Comparison of ENCODE assay signal across 20 mouse cellular contexts in the genomic region with DNA sequence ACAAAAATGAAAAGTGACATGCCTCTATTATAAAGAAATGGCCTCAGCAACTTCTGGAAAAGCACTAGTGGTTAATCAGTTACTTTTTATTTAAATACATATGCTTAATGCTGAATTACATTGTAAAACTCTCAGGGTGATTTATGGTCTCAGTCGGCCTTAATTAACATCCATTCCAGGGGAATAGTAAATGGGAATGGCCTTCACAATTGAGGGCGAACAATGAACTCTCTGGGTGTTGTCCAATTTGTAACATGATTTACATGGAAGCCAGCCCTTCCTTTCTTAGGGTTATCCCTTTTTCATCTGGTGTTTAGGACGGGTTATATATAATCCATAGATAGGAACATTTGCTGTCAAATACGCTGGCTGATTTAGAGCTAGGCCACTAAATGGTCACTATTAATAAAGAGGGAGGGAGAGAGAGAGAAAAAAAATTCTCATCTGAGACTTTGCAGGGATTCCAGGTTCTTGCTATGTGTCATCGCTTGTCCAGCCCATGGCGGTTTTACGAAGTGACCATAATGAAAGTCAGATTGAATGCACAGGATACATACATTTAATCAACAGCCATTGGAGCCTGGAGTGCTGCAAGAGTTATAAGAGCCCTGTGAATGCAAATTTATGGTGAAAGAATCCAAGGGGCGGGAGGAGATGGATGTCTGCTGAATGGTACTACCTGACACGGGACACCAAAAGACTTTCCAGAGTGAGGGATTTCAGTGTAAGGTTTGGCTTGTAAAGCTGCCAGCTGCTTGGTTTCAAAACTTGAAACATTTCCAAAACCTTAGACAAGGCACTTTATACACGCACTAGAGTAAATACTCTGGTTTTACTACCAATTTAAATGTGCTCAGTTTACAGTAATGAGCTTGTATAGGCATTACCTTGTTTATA. TPM values are rescaled to one million over a fixed set of nuclear protein-coding genes. Genes with fewer than 3 reads are reported as not detected.
A peak's percentile ranks its signal among the peaks of the same experiment; 100 is the strongest.
DNase-seq lines count a peak whose midpoint lies in the region; ATAC-seq and TF ChIP-seq lines count a peak whose summit lies in the region.
"Had no signal": no experiment of that assay in that cellular context is flagged by ENCODE, and none has a peak within 500 bp of the region (broad histone marks: within the 10 kb centered on the region; RNA-seq: fewer than 3 reads in every experiment).

No protein-coding gene starts in this region.

- DNase-seq in heart, adult 2 months: no peak
- DNase-seq in lung, postnatal 25 days (ENCODE audit: low spot score): no peak
- DNase-seq in stomach, postnatal 0 days (ENCODE audit: low spot score): no peak
- no peak for DNase-seq in liver, embryonic 11.5 days (ENCODE audit: low spot score)
- DNase-seq: adrenal gland, postnatal 14 days; B cell, adult 2 months; cerebellum, postnatal 14 days; gastrocnemius, postnatal 10 days; kidney, adult 9 months; liver; lung, postnatal 14 days; spleen, adult 18-20 months had no signal

- no peak overlapping the region for H3K4me2 ChIP-seq in heart, embryonic 13.5 days
- no peak overlapping the region for H3K4me2 ChIP-seq in lung, embryonic 16.5 days (ENCODE audit: low read depth, low read length)
- no peak overlapping the region for H3K4me2 ChIP-seq in intestine, embryonic 16.5 days (ENCODE audit: low read depth, low read length)
- no peak overlapping the region for H3K4me2 ChIP-seq in stomach, postnatal 0 days (replicated peaks; ENCODE audit: low read depth)
- no peak overlapping the region for H3K4me2 ChIP-seq in liver, embryonic 11.5 days
- H3K4me2 ChIP-seq: forebrain, embryonic 13.5 days; heart, embryonic 12.5 days; midbrain, embryonic 15.5 days had no signal

- no peak overlapping the region for H3K9ac ChIP-seq in heart, embryonic 13.5 days
- no peak overlapping the region for H3K9ac ChIP-seq in heart, adult 2 months (ENCODE audit: low read depth, low read length)
- no peak overlapping the region for H3K9ac ChIP-seq in lung, embryonic 16.5 days (ENCODE audit: low read length)
- no peak overlapping the region for H3K9ac ChIP-seq in intestine, embryonic 16.5 days (ENCODE audit: low read depth, low read length)
- no peak overlapping the region for H3K9ac ChIP-seq in stomach, postnatal 0 days (ENCODE audit: low read length)
- H3K9ac ChIP-seq in liver, embryonic 11.5 days (ENCODE audit: low read depth, low read length): no peak overlapping the region
- H3K9ac ChIP-seq: forebrain, embryonic 13.5 days; heart, embryonic 12.5 days; midbrain, embryonic 15.5 days had no signal

- no peaks in the 10 kb centered on the region for H3K79me2 ChIP-seq in heart, adult 2 months (replicated peaks; ENCODE audit: control insufficient read depth, insufficient read depth, low read length)

- ATAC-seq in heart, embryonic 13.5 days (ENCODE audit: extremely low read depth, insufficient number of reproducible peaks, low FRiP score, low TSS enrichment): no peak
- peak; percentile 57; the same call in 1 of the 2 replicates for ATAC-seq in lung, embryonic 16.5 days (ENCODE audit: low read depth)
- ATAC-seq in intestine, embryonic 16.5 days: peak; percentile 88
- peak; percentile 29; the same call in 1 of the 2 replicates for ATAC-seq in stomach, postnatal 0 days (ENCODE audit: low FRiP score, low TSS enrichment)
- ATAC-seq in liver, embryonic 11.5 days (replicated peaks; ENCODE audit: low FRiP score): no peak
- no peak for ATAC-seq in CD4-positive, CD25-positive, alpha-beta regulatory T cell, adult 4 months
- ATAC-seq: forebrain, embryonic 13.5 days; midbrain, embryonic 15.5 days had no signal

- TF ChIP-seq POLR2A in heart, adult 2 months (IDR thresholded peaks at IDR 0.05; ENCODE audit: insufficient read depth, low read depth, low read length): no peak

- WGBS in heart, embryonic 13.5 days: 63% methylated on average over 10 of the region's 10 CpGs
- 77% methylated on average over 10 of the region's 10 CpGs for WGBS in heart, adult 2 months
- WGBS in lung, embryonic 16.5 days: 40% methylated on average over 10 of the region's 10 CpGs
- 31% methylated on average over 10 of the region's 10 CpGs for WGBS in intestine, embryonic 16.5 days
- WGBS in stomach, postnatal 0 days: 43% methylated on average over 10 of the region's 10 CpGs
- 74% methylated on average over 10 of the region's 10 CpGs for WGBS in liver, embryonic 11.5 days

- no peak for TF ChIP-seq CTCF in heart, adult 2 months (IDR thresholded peaks at IDR 0.05)
- TF ChIP-seq CTCF in stomach, postnatal 0 days (IDR thresholded peaks at IDR 0.05; ENCODE audit: low read depth): no peak

- intact Hi-C loops in heart, adult 2 months (cut with DNase I): no loop called here

- H3K9me3 ChIP-seq in heart, embryonic 13.5 days: no peaks in the 10 kb centered on the region
- no peaks in the 10 kb centered on the region for H3K9me3 ChIP-seq in lung, embryonic 16.5 days (ENCODE audit: control insufficient read depth, low read length)
- no peaks in the 10 kb centered on the region for H3K9me3 ChIP-seq in intestine, embryonic 16.5 days (ENCODE audit: control insufficient read depth, low read length)
- no peaks in the 10 kb centered on the region for H3K9me3 ChIP-seq in stomach, postnatal 0 days (ENCODE audit: control insufficient read depth, low read length)
- H3K9me3 ChIP-seq in liver, embryonic 11.5 days (ENCODE audit: control insufficient read depth, low read length): no peaks in the 10 kb centered on the region
- H3K9me3 ChIP-seq: forebrain, embryonic 13.5 days; heart, embryonic 12.5 days; hindbrain, embryonic 10.5 days; midbrain, embryonic 15.5 days had no signal

- no peaks in the 10 kb centered on the region for H3K36me3 ChIP-seq in heart, embryonic 13.5 days
- no peaks in the 10 kb centered on the region for H3K36me3 ChIP-seq in heart, adult 2 months (ENCODE audit: control insufficient read depth, insufficient read depth, low read length)
- no peaks in the 10 kb centered on the region for H3K36me3 ChIP-seq in lung, embryonic 16.5 days (ENCODE audit: control insufficient read depth, insufficient read depth, low read length)
- no peaks in the 10 kb centered on the region for H3K36me3 ChIP-seq in intestine, embryonic 16.5 days (ENCODE audit: control insufficient read depth, insufficient read depth, low read length)
- H3K36me3 ChIP-seq in stomach, postnatal 0 days (ENCODE audit: control insufficient read depth, insufficient read depth, low read length): no peaks in the 10 kb centered on the region
- no peaks in the 10 kb centered on the region for H3K36me3 ChIP-seq in liver, embryonic 11.5 days (ENCODE audit: control insufficient read depth, insufficient read depth, low read length)
- H3K36me3 ChIP-seq: heart, embryonic 12.5 days; hindbrain, embryonic 10.5 days; midbrain, embryonic 15.5 days had no signal

- peaks cover 13% of the 10 kb centered on the region; the same call in 1 of the 2 replicates for H3K4me1 ChIP-seq in heart, embryonic 13.5 days
- no peaks in the 10 kb centered on the region for H3K4me1 ChIP-seq in heart, adult 2 months (ENCODE audit: control insufficient read depth, insufficient read depth, low read length)
- peaks cover 14% of the 10 kb centered on the region for H3K4me1 ChIP-seq in lung, embryonic 16.5 days (replicated peaks; ENCODE audit: control insufficient read depth, insufficient read depth, low read length)
- H3K4me1 ChIP-seq in intestine, embryonic 16.5 days (ENCODE audit: control insufficient read depth, insufficient read depth, low read length): peaks cover 13% of the 10 kb centered on the region
- no peaks in the 10 kb centered on the region for H3K4me1 ChIP-seq in stomach, postnatal 0 days (replicated peaks; ENCODE audit: control insufficient read depth, insufficient read depth)
- H3K4me1 ChIP-seq in liver, embryonic 11.5 days (replicated peaks; ENCODE audit: control insufficient read depth, insufficient read depth, low read length): no peaks in the 10 kb centered on the region
- H3K4me1 ChIP-seq: hindbrain, embryonic 10.5 days; midbrain, embryonic 15.5 days had no signal

- no peaks in the 10 kb centered on the region; the same call in 1 of the 2 replicates for H3K27me3 ChIP-seq in heart, embryonic 13.5 days (replicated peaks)
- H3K27me3 ChIP-seq in heart, adult 2 months (ENCODE audit: control insufficient read depth, insufficient read depth, low read length): no peaks in the 10 kb centered on the region; the same call in 1 of the 2 replicates
- H3K27me3 ChIP-seq in lung, embryonic 16.5 days (ENCODE audit: control insufficient read depth, insufficient read depth, low read depth, low read length): peaks cover 2% of the 10 kb centered on the region; the same call in 1 of the 2 replicates
- no peaks in the 10 kb centered on the region for H3K27me3 ChIP-seq in intestine, embryonic 16.5 days (replicated peaks; ENCODE audit: control insufficient read depth, insufficient read depth, low read length)
- no peaks in the 10 kb centered on the region for H3K27me3 ChIP-seq in stomach, postnatal 0 days (ENCODE audit: control insufficient read depth, insufficient read depth, low read length)
- no peaks in the 10 kb centered on the region for H3K27me3 ChIP-seq in liver, embryonic 11.5 days (replicated peaks; ENCODE audit: control insufficient read depth, insufficient read depth, low read length)
- H3K27me3 ChIP-seq: heart, embryonic 12.5 days; midbrain, embryonic 15.5 days had no signal

- H3K27ac ChIP-seq in heart, embryonic 13.5 days (replicated peaks): peak overlapping the region; percentile 32
- no peak overlapping the region for H3K27ac ChIP-seq in heart, adult 2 months
- no peak overlapping the region for H3K27ac ChIP-seq in lung, embryonic 16.5 days (ENCODE audit: low read length)
- no peak overlapping the region for H3K27ac ChIP-seq in intestine, embryonic 16.5 days (ENCODE audit: low read length)
- no peak overlapping the region for H3K27ac ChIP-seq in stomach, postnatal 0 days (replicated peaks)
- H3K27ac ChIP-seq in liver, embryonic 11.5 days (ENCODE audit: low read depth, low read length): no peak overlapping the region
- H3K27ac ChIP-seq: forebrain, embryonic 13.5 days; hindbrain, embryonic 10.5 days; midbrain, embryonic 15.5 days had no signal

- no peak for TF ChIP-seq EP300 in heart, adult 2 months (IDR thresholded peaks at IDR 0.05; ENCODE audit: insufficient read depth, low read depth, low read length)
- TF ChIP-seq EP300 in stomach, postnatal 0 days (optimal IDR thresholded peaks at IDR 0.05): no peak

- H3K4me3 ChIP-seq in heart, embryonic 13.5 days: no peak overlapping the region
- H3K4me3 ChIP-seq in heart, adult 2 months: no peak overlapping the region
- no peak overlapping the region for H3K4me3 ChIP-seq in lung, embryonic 16.5 days (ENCODE audit: low read length)
- no peak overlapping the region for H3K4me3 ChIP-seq in intestine, embryonic 16.5 days (ENCODE audit: low read length)
- H3K4me3 ChIP-seq in stomach, postnatal 0 days (ENCODE audit: low read depth, low read length): no peak overlapping the region
- H3K4me3 ChIP-seq in liver, embryonic 11.5 days (ENCODE audit: low read depth, low read length): no peak overlapping the region
- H3K4me3 ChIP-seq: forebrain, embryonic 13.5 days; heart, embryonic 12.5 days; hindbrain, embryonic 10.5 days; midbrain, embryonic 15.5 days had no signal

RNA-seq across cellular contexts. Expression of gene Aldh1a2, which starts 26.2 kb away (rescaled TPM):
- polyA plus RNA-seq in heart, embryonic 13.5 days (2015; fragmentation: Nextera tagmentation; extraction: Ambion mirVana): 33.5 and 44.9 TPM in 2 replicates
- total RNA-seq in heart, adult 2 months (2021): 1 to 10 TPM; 5.1 to 9.3 TPM
- 5.7 and 8.6 TPM in 2 replicates for polyA plus RNA-seq in heart, adult 2 months (2012; rRNA removed)
- polyA plus RNA-seq in lung, embryonic 16.5 days (2015; fragmentation: Nextera tagmentation; extraction: Ambion mirVana): 30.6 and 30.8 TPM in 2 replicates
- 61.4 and 68.9 TPM in 2 replicates for polyA plus RNA-seq in intestine, embryonic 16.5 days (2015; fragmentation: Nextera tagmentation; extraction: Ambion mirVana)
- polyA plus RNA-seq in stomach, postnatal 0 days (2015; fragmentation: Nextera tagmentation; extraction: Ambion mirVana): 45.2 and 47.2 TPM in 2 replicates
- polyA plus RNA-seq in liver, embryonic 11.5 days (2014; fragmentation: Nextera tagmentation; extraction: Ambion mirVana): 19.6 and 24.3 TPM in 2 replicates
- not detected for polyA plus RNA-seq in CD4-positive, CD25-positive, alpha-beta regulatory T cell, adult 4 months (2017; shearing (Covaris generic))

Comparison
In these comparisons a context has a peak if more than half of its experiments do, and no peak if none do; other contexts are left out.
1. ATAC-seq: peak in lung, embryonic 16.5 days (single experiment), intestine, embryonic 16.5 days (single experiment) and stomach, postnatal 0 days (single experiment); none in heart, embryonic 13.5 days (single experiment), liver, embryonic 11.5 days (single experiment) and CD4-positive, CD25-positive, alpha-beta regulatory T cell, adult 4 months (single experiment).